ENCODE assay signal across 21 mouse cellular contexts in genomic region chr11:116210696-116211095, GRCm38 (mm10). TPM values are rescaled to one million over a fixed set of nuclear protein-coding genes. Genes with fewer than 3 reads are reported as not detected.
DNase-seq lines count a peak whose midpoint lies in the region; ATAC-seq lines count a peak whose summit lies in the region.
"Had no signal": no experiment of that assay in that cellular context is flagged by ENCODE, and none has a peak within 500 bp of the region (broad histone marks: within the 10 kb centered on the region; RNA-seq: fewer than 3 reads in every experiment).

No protein-coding gene starts in this region.

- H3K27ac ChIP-seq in liver, embryonic 16.5 days (ENCODE audit: low read length): no peak overlapping the region
- no peak overlapping the region for H3K27ac ChIP-seq in liver, embryonic 12.5 days
- H3K27ac ChIP-seq in intestine, embryonic 15.5 days: peak overlapping the region; percentile 86
- H3K27ac ChIP-seq in limb, embryonic 10.5 days: no peak overlapping the region
- H3K27ac ChIP-seq: forebrain, embryonic 13.5 days; limb, embryonic 12.5 days; macrophage; midbrain, embryonic 12.5 days had no signal

- H3K4me2 ChIP-seq in liver, embryonic 16.5 days (ENCODE audit: low read depth, low read length): no peak overlapping the region
- H3K4me2 ChIP-seq in liver, embryonic 12.5 days: no peak overlapping the region
- peak overlapping the region; percentile 45 for H3K4me2 ChIP-seq in intestine, embryonic 15.5 days (replicated peaks)
- H3K4me2 ChIP-seq: forebrain, embryonic 13.5 days; limb, embryonic 12.5 days; lung, embryonic 14.5 days; midbrain, embryonic 12.5 days had no signal

- H3K9ac ChIP-seq in liver, embryonic 16.5 days (ENCODE audit: low read depth, low read length): no peak overlapping the region
- H3K9ac ChIP-seq in liver, embryonic 12.5 days: no peak overlapping the region
- H3K9ac ChIP-seq in intestine, embryonic 15.5 days: 0 out of 2 replicates have a peak overlapping the region, but pooled peaks have one; percentile 3
- H3K9ac ChIP-seq: forebrain, embryonic 13.5 days; limb, embryonic 12.5 days; lung, embryonic 14.5 days; midbrain, embryonic 12.5 days had no signal

- H3K9me3 ChIP-seq in liver, embryonic 16.5 days (replicated peaks; ENCODE audit: control insufficient read depth, low read length): no peaks in the 10 kb centered on the region
- H3K9me3 ChIP-seq in liver, embryonic 12.5 days (replicated peaks): no peaks in the 10 kb centered on the region
- H3K9me3 ChIP-seq in intestine, embryonic 15.5 days: no peaks in the 10 kb centered on the region
- no peaks in the 10 kb centered on the region for H3K9me3 ChIP-seq in limb, embryonic 10.5 days (replicated peaks)
- H3K9me3 ChIP-seq: forebrain, embryonic 13.5 days; G1E; limb, embryonic 12.5 days; midbrain, embryonic 12.5 days had no signal

- H3K4me1 ChIP-seq in liver, embryonic 16.5 days (ENCODE audit: control insufficient read depth, low read depth, low read length): peaks cover 3% of the 10 kb centered on the region; the same call in 1 of the 2 replicates
- peaks cover 22% of the 10 kb centered on the region; the same call in 1 of the 2 replicates for H3K4me1 ChIP-seq in liver, embryonic 12.5 days
- H3K4me1 ChIP-seq in intestine, embryonic 15.5 days (replicated peaks): 0 out of 2 replicates have a peak, but pooled peaks cover 5% of the 10 kb centered on the region
- no peaks in the 10 kb centered on the region for H3K4me1 ChIP-seq in limb, embryonic 10.5 days
- H3K4me1 ChIP-seq: forebrain, embryonic 13.5 days; limb, embryonic 12.5 days; midbrain, embryonic 12.5 days had no signal

- ATAC-seq in liver, embryonic 16.5 days (ENCODE audit: low read depth): peak; percentile 41; the same call in 1 of the 2 replicates
- no peak for ATAC-seq in liver, embryonic 12.5 days
- peak; percentile 97 for ATAC-seq in intestine, embryonic 15.5 days
- ATAC-seq: forebrain, embryonic 13.5 days; hindbrain, embryonic 16.5 days had no signal

- 49% methylated on average over 5 of the region's 5 CpGs for WGBS in liver, embryonic 16.5 days (ENCODE audit: insufficient replicate concordance)
- WGBS in liver, embryonic 12.5 days (ENCODE audit: insufficient replicate concordance): 50% methylated on average over 5 of the region's 5 CpGs
- 47% methylated on average over 5 of the region's 5 CpGs for WGBS in intestine, embryonic 15.5 days
- 68% methylated on average over 5 of the region's 5 CpGs for WGBS in limb, embryonic 10.5 days

- no peaks in the 10 kb centered on the region for H3K27me3 ChIP-seq in liver, embryonic 16.5 days (ENCODE audit: control insufficient read depth, insufficient read depth, low read depth, low read length)
- H3K27me3 ChIP-seq in liver, embryonic 12.5 days (replicated peaks): no peaks in the 10 kb centered on the region
- no peaks in the 10 kb centered on the region for H3K27me3 ChIP-seq in intestine, embryonic 15.5 days (replicated peaks)
- no peaks in the 10 kb centered on the region for H3K27me3 ChIP-seq in limb, embryonic 10.5 days (ENCODE audit: low read depth, poor library complexity, severe bottlenecking)
- H3K27me3 ChIP-seq: forebrain, embryonic 13.5 days; limb, embryonic 12.5 days; midbrain, embryonic 12.5 days had no signal

- peak; percentile 47 to 85 for DNase-seq in kidney, postnatal 25 days
- DNase-seq in yolk sac, embryonic 10.5 days (ENCODE audit: low spot score): peak; percentile 87
- no peak for DNase-seq in embryo, embryonic 10 days (ENCODE audit: low spot score)
- no peak for DNase-seq in limb, embryonic 10.5 days (ENCODE audit: low spot score)
- DNase-seq: adrenal gland, adult 2 months; cerebellum, postnatal 25 days; gastrocnemius, postnatal 14 days; heart, postnatal 10 days; layer of hippocampus, adult 9-11 months; lung, embryonic 14.5 days; retina, postnatal 1 day; right cerebral cortex, postnatal 4 days had no signal

- H3K36me3 ChIP-seq in liver, embryonic 16.5 days (ENCODE audit: control insufficient read depth, insufficient read depth): peaks cover 3% of the 10 kb centered on the region; the same call in 1 of the 2 replicates
- peaks cover 30% of the 10 kb centered on the region for H3K36me3 ChIP-seq in liver, embryonic 12.5 days
- peaks cover 8% of the 10 kb centered on the region for H3K36me3 ChIP-seq in intestine, embryonic 15.5 days
- H3K36me3 ChIP-seq in limb, embryonic 10.5 days: peaks cover 20% of the 10 kb centered on the region

- no peak overlapping the region for H3K4me3 ChIP-seq in liver, embryonic 16.5 days (ENCODE audit: low read depth, low read length)
- no peak overlapping the region for H3K4me3 ChIP-seq in liver, embryonic 12.5 days
- no peak overlapping the region; the same call in 1 of the 2 replicates for H3K4me3 ChIP-seq in intestine, embryonic 15.5 days (replicated peaks)
- H3K4me3 ChIP-seq in limb, embryonic 10.5 days: no peak overlapping the region
- H3K4me3 ChIP-seq: forebrain, embryonic 13.5 days; limb, embryonic 12.5 days; midbrain, embryonic 12.5 days had no signal

RNA-seq across cellular contexts. Expression of gene Acox1, which starts 11.9 kb away (rescaled TPM):
- 54.7 and 73.7 TPM in 2 replicates for polyA plus RNA-seq in liver, embryonic 16.5 days (2015; fragmentation: Nextera tagmentation; extraction: Ambion mirVana)
- 15.3 and 19.7 TPM in 2 replicates for polyA plus RNA-seq in liver, embryonic 12.5 days (2016; fragmentation: Nextera tagmentation; extraction: Ambion mirVana)
- 56.9 and 59.4 TPM in 2 replicates for polyA plus RNA-seq in intestine, embryonic 15.5 days (2015; fragmentation: Nextera tagmentation; extraction: Ambion mirVana)
- 13.0 and 16.7 TPM in 2 replicates for polyA plus RNA-seq in limb, embryonic 10.5 days (2016; fragmentation: Nextera tagmentation; extraction: Ambion mirVana)

RNA-seq across cellular contexts. Expression of gene Ten1, which starts 12.0 kb away (rescaled TPM):
- 23.1 and 24.9 TPM in 2 replicates for polyA plus RNA-seq in liver, embryonic 16.5 days (2015; fragmentation: Nextera tagmentation; extraction: Ambion mirVana)
- 43.4 and 44.0 TPM in 2 replicates for polyA plus RNA-seq in liver, embryonic 12.5 days (2016; fragmentation: Nextera tagmentation; extraction: Ambion mirVana)
- polyA plus RNA-seq in intestine, embryonic 15.5 days (2015; fragmentation: Nextera tagmentation; extraction: Ambion mirVana): 98.0 and 100 TPM in 2 replicates
- polyA plus RNA-seq in limb, embryonic 10.5 days (2016; fragmentation: Nextera tagmentation; extraction: Ambion mirVana): 61.5 and 65.4 TPM in 2 replicates

RNA-seq across cellular contexts. Expression of gene Evpl, which starts 27.2 kb away (rescaled TPM):
- polyA plus RNA-seq in liver, embryonic 16.5 days (2015; fragmentation: Nextera tagmentation; extraction: Ambion mirVana): 0.05 and 0.08 TPM in 2 replicates
- 0.30 and 0.31 TPM in 2 replicates for polyA plus RNA-seq in liver, embryonic 12.5 days (2016; fragmentation: Nextera tagmentation; extraction: Ambion mirVana)
- polyA plus RNA-seq in intestine, embryonic 15.5 days (2015; fragmentation: Nextera tagmentation; extraction: Ambion mirVana): 3.3 and 3.4 TPM in 2 replicates
- polyA plus RNA-seq in limb, embryonic 10.5 days (2016; fragmentation: Nextera tagmentation; extraction: Ambion mirVana): 1.4 and 1.7 TPM in 2 replicates
- polyA plus RNA-seq: macrophage had no signal

RNA-seq across cellular contexts. Expression of gene Fbf1, which starts 42.7 kb away (rescaled TPM):
- polyA plus RNA-seq in liver, embryonic 16.5 days (2015; fragmentation: Nextera tagmentation; extraction: Ambion mirVana): 5.7 and 6.6 TPM in 2 replicates
- 14.3 and 15.0 TPM in 2 replicates for polyA plus RNA-seq in liver, embryonic 12.5 days (2016; fragmentation: Nextera tagmentation; extraction: Ambion mirVana)
- polyA plus RNA-seq in intestine, embryonic 15.5 days (2015; fragmentation: Nextera tagmentation; extraction: Ambion mirVana): 20.8 and 22.0 TPM in 2 replicates
- polyA plus RNA-seq in limb, embryonic 10.5 days (2016; fragmentation: Nextera tagmentation; extraction: Ambion mirVana): 51.7 and 56.8 TPM in 2 replicates

Comparison
In these comparisons a context has a peak if more than half of its experiments do, and no peak if none do; other contexts are left out.
1. DNase-seq: peak in kidney, postnatal 25 days (2 of 2) and yolk sac, embryonic 10.5 days (single experiment); none in embryo, embryonic 10 days (single experiment) and limb, embryonic 10.5 days (single experiment).